Mouse (Mus musculus) frontal cortex, postnatal 36 days (tissue): Measurements from ENCODE around the gene Cdk5.

Experiments used
- DNase-seq, 2 experiments: peaks; one replicate each; pipeline ENCODE4 v3.0.0; 2022; ENCODE audit warnings: low spot score in 2 of 2

The Cdk5 gene

DNA sequence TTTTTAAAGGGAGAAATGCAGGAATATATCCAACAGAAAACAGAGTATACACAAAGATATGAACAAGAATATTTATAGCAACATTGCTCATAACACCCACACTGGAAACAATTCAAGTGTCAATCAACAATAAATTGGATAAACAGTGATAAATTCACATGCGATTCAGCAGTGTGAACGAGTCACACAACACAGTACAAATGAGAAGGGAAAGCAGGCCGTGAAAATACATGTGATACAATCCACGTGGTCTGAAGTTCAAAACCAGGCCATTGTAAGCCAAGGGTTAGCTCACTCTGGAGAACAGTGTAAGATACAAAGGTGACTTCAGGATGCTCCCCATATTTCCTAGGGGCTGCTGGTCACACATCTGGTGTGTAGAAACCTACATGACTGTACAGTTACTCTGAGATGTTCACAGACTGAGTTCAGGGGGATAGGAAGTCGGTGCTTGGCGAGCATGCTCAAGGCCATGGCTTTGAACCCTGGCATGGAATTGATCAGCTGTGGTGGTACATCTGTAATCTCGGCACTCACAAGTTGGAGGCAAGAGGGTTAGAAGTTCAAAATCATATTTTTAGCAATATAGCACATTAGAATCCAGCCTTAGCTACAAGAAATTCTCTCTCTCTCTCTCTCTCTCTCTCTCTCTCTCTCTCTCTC is 48.5 kb downstream of the Cdk5 start:
- DNase-seq = no peak

DNA sequence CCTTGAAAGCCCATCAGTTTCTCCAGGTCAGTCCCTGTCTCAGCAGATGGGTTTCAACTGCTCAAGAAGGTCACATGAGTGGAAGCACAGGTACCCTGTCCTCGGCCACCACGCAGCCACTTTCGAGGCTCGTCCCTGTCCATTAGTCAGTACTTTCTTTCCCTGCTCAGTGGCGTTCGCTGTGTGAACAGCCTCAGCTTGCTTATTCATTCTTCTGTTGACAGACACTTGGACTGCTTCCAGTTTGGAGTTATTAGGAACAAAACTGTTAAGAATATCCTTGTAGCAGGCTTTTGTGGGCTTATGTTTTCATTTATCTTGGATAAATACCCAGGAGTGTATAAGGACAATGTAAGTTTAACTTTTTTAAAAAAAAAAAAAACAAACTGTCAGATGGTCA is 49.1 kb downstream of the Cdk5 start:
- no peak for DNase-seq

DNA sequence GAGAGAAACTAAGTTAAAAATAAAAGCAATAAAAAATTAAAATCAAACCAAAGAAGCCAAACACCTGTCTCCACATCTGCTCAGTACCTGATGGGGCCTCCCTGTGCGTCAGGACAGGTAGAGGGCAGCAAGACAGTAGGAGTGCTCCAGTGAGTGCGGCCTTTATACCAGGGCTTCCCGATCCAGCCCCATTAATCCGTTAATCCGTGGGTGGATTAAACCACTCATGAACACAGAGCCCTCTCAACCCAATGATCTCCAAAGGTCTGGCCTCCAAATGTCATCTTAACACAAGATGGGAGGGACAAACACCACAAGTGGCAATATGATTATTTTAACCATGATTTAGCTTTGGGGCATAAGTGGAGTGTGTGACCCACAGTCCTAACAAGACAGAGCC is 49.5 kb downstream of the Cdk5 start:
- no peak for DNase-seq

DNA sequence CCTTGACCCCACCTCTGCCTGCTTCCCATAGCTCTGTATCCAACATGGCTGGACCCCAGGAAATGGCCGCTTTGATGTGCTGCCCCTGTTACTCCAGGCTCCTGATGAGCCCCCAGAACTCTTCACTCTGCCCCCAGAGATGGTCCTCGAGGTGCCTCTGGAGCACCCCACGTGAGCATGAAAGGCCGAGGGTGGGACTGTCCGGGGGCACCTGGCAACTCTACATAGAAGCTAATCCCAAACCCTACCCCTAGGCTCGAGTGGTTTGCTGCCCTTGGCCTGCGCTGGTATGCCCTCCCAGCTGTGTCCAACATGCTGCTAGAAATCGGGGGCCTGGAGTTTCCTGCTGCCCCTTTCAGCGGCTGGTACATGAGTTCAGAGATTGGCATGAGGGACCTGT is 53.6 kb downstream of the Cdk5 start:
- DNase-seq = no peak
